Mouse (Mus musculus) adrenal gland, postnatal 4 days (tissue): Measurements from ENCODE around the gene Rtn4r. TPM values are rescaled to one million over a fixed set of nuclear protein-coding genes. Genes with fewer than 3 reads are reported as not detected.

Experiments used
- DNase-seq, 2 experiments: peaks; one replicate each; pipeline ENCODE4 v3.0.0; 2021 to 2022; ENCODE audit warnings: low spot score in 2 of 2, mixed read lengths in 2 of 2
- total RNA-seq, 2 experiments: library from RNA; stranded (reverse); gene quantifications; 2 replicates each; pipeline ENCODE4 v1.2.3; 2021

Gene Rtn4r
- total RNA-seq, 2 experiments from 2014 or later = 0.98 to 0.99 TPM

- peak; percentile 26 to 68 for DNase-seq
Observed at GRCm38 (mm10) chr16:18154521-18155171, 27.2 kb downstream of the Rtn4r start.

- DNase-seq = no peak
Observed at GRCm38 (mm10) chr16:18156579-18157350, 29.3 kb downstream of the Rtn4r start.

DNA sequence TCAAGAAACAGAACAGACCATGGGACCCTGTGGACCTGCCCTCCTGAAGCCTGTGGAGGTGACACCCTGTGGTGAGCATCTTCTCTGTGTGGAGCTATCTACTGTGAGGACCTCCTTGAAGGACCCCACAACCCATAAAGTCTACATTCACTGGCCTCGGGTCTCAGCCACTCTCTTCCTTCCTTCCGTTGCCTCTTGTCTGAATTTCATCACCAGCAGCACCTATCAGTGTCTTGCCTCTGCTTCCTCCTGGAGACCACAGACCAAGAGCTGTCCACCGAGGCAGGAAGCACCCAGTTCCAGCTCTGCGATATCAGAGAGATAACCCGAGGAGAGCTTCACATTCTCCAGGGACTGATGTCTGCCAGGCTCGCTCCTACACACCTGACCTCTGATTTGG, 31.8 kb downstream of the Rtn4r start:
- no peak for DNase-seq

- no peak for DNase-seq
Observed at GRCm38 (mm10) chr16:18159778-18160177, 32.3 kb downstream of the Rtn4r start.

- no peak for DNase-seq
Observed at GRCm38 (mm10) chr16:18160514-18160913, 33.1 kb downstream of the Rtn4r start.

GRCm38 (mm10) chr16:18161190-18161589, 33.7 kb downstream of the Rtn4r start:
- DNase-seq = no peak

DNA sequence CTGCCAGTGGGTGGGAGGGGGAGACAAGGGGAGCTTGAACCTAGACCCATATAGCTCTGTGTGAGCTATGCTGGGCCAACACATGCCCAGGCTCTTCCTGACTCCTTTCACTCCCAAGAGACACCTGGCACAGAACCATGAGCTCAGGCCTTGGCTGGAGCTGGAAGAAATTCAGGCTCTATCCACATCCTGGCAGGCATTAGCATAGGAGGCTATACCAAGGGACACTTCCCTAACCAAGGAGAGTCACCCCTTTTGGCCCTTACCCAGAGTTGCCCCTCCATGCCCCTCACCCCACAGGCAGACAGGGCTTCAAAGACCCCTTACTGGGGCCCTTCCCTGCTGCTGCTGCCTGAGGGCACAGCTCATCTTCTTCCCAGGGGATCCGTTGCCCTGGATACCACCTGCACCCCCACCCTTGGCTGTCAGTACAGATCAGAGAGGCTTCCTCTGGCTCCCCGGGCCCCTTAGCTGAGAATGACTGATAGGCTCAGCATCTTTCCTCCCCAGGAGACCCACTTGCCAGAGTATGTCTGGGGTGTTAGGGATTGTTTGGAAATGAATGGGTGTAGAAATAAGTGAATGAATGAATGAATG, 37.3 kb downstream of the Rtn4r start:
- DNase-seq = no peak

GRCm38 (mm10) chr16:18166613-18167190, 39.3 kb downstream of the Rtn4r start:
- DNase-seq = no peak

DNA sequence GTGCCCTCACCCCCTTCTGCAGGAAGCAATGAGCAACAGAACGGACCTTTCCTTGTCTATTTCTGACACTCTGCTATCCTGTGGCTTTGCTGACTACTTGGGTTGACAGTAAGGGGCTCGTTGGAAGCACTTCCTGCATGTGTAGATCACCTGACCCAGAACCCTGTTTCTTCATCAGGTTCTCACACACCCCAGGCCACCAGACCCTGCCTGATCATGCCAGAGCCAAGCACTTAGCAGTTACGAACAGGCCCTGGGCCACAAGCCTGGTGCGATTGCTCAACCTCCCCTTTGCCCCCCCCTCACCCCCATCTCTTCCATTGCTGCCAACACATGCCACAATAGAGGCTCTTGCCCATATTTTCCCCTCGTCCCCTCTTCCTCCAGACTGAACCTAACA, 41.7 kb downstream of the Rtn4r start:
- DNase-seq = no peak

- no peak for DNase-seq
Observed at GRCm38 (mm10) chr16:18169776-18170175, 42.3 kb downstream of the Rtn4r start.

- peak; percentile 60 to 75 for DNase-seq
Observed at GRCm38 (mm10) chr16:18172266-18172855, 44.9 kb downstream of the Rtn4r start.

DNA sequence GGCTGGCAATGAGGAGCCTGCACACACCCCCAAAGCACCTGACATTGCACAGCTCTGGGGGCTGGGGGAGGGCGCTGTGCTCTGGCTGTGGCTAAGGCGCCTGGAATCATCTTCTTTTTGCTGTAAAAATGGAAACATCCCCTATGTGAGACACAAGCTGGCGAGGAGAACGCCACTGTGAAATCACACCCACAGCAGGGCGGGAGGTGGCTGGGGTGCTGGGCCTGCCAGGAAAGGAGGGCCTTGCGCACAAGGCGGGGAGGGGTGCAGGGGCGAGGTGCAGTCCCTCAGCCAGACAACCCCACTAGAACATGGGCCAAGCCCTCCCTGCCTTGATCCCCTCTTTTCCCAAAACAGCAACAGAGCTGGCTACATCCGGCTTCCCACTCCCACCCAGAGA, 45.8 kb downstream of the Rtn4r start:
- DNase-seq = no peak

DNA sequence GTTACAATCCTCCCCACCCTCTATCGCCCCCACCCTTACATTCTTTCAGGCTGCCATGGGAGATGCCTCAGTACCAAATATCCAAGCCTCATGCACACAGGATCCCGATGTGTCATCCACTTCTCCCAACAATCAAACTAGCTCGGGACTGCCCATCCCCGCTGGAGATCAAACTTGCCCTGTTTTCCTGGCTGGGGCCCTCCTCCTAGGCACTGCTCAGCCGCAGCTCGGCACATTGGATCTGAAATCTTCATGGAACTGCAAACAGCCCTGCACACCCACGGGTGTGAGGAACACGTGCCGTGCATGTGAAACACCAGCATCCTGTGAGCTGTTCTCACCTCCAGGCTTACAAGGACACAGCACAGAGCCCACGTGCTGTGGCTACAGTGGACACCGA, 46.3 kb downstream of the Rtn4r start:
- no peak for DNase-seq

- DNase-seq = no peak
Observed at GRCm38 (mm10) chr16:18175817-18176541, 48.5 kb downstream of the Rtn4r start.

DNA sequence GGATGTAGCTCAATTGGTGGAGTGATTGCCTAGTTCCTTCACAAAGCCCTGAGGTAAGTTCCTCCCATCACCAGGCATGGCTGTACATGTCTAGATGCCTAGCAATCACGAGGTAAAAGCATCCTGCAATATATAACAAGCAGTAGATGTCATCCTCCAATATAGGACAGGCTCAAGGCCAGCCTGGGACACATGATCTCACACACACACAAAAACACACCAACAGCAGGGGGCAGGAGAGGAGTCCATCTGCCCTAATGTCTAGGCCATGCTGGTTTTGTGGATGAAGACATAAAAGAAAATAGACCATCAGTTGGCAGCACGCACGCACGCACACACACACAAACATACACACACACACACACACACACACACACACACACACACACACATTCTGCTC, 49.3 kb downstream of the Rtn4r start:
- DNase-seq = no peak

DNA sequence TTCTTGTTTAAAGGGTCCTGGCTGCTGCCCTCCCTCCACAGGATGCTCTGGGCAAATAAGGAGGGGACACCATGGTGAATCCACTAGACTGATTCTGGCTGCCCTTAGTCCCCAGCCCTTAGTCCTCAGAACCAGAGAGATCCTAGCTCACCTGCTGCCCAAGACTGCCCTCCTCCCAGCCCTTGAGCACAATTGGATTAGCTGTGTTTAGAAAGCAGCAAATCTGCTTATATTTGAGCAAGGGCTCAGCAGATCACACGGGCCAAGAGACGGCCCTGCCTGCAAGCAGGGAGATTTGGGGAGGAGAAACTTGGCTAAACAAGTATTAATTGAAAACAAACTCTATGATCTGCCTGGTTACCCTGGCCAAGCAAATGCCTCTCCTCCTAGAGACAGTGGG, 52.1 kb downstream of the Rtn4r start:
- no peak for DNase-seq

GRCm38 (mm10) chr16:18181398-18181797, 54.0 kb downstream of the Rtn4r start:
- DNase-seq = no peak

- DNase-seq = no peak
Observed at GRCm38 (mm10) chr16:18182766-18183165, 55.3 kb downstream of the Rtn4r start.

DNA sequence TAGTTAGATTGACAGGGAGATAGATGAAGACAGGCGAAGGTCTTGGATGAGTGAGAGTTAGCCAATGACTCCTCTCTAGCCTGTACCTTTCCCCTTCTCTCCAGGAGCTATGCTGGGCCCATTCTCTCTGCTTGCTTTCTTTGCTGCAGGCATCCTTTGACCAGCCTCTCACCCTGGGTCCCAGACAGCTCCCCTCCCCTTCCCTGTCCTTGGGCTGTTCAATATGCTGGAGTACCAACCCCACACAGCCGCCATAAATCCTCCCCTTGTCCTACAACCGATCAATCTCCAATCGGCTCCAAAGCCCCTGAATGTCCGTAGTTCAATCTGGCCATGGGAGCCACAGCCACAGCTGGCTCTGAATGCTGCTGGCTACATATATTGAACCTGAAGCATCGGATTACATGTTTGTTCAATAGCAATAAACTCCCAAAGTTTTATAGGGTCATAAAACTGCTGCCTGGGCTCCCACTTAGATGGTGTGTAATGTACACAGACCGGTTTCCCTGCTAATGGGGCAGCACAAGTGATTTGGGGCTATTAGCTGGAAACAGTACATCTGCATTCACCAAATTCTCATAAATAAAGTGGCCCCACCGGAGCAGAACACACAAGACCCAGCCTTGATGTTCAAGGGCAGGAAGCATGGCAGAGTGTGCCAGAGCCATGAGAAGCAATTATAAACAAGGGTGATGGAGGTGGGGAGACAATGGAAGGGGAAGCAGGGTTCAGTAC, 58.4 kb downstream of the Rtn4r start:
- DNase-seq = no peak

- no peak for DNase-seq
Observed at GRCm38 (mm10) chr16:18186798-18187197, 59.4 kb downstream of the Rtn4r start.
